Mouse (Mus musculus) liver, adult 2 months (tissue): ENCODE data around the gene Myo5c. TPM values are rescaled to one million over a fixed set of nuclear protein-coding genes. Genes with fewer than 3 reads are reported as not detected.

Experiments
- DNase-seq: peaks from one replicate; pipeline ENCODE4 v3.0.0-alpha.2; 2011; ENCODE audit warnings: low read depth, low spot score; ENCODE audit errors: extremely low read depth
- H3K27ac ChIP-seq: fragments of 200-500 bp; replicated peaks from 2 replicates; pipeline ENCODE4 v1.5.1; 2012; ENCODE audit warnings: low read depth, mild to moderate bottlenecking, control low read depth, inconsistent platforms, low read length; ENCODE audit not compliant: insufficient read depth
- H3K27me3 ChIP-seq: fragments of 200-500 bp; 2 replicates; pipeline ENCODE4 v1.6.1; 2012; ENCODE audit warnings: mild to moderate bottlenecking, moderate library complexity, low read length, inconsistent platforms; ENCODE audit not compliant: control insufficient read depth, insufficient read depth
- H3K36me3 ChIP-seq: fragments of 200-500 bp; 2 replicates; pipeline ENCODE4 v1.6.1; 2012; ENCODE audit warnings: low read length, inconsistent platforms; ENCODE audit not compliant: control insufficient read depth, insufficient read depth
- H3K4me1 ChIP-seq: fragments of 200-500 bp; 2 replicates; pipeline ENCODE4 v1.6.1; 2011; ENCODE audit warnings: low read length; ENCODE audit not compliant: control insufficient read depth, insufficient read depth
- H3K4me3 ChIP-seq: fragments of 200-500 bp; 2 replicates; pipeline ENCODE4 v1.5.1; 2011; ENCODE audit warnings: low read depth, mild to moderate bottlenecking, control low read depth, low read length, moderate library complexity; ENCODE audit not compliant: insufficient read depth
- H3K79me2 ChIP-seq: fragments of 200-500 bp; 2 replicates; pipeline ENCODE4 v1.6.1; 2012; ENCODE audit warnings: inconsistent platforms, mild to moderate bottlenecking, low read length, moderate library complexity; ENCODE audit not compliant: control insufficient read depth, insufficient read depth
- H3K9ac ChIP-seq: fragments of 200-500 bp; 2 replicates; pipeline ENCODE4 v1.6.1; 2012; ENCODE audit warnings: low read depth, mild to moderate bottlenecking, control low read depth, inconsistent platforms, low read length
- CTCF ChIP-seq: fragments of 200-500 bp; IDR thresholded peaks from 2 replicates; pipeline ENCODE4 v1.5.1; 2011; ENCODE audit warnings: low read depth, low read length, control low read depth
- POLR2A ChIP-seq: fragments of 200-500 bp; IDR thresholded peaks from 2 replicates; pipeline ENCODE4 v1.6.1; 2011; ENCODE audit warnings: low read length, control low read depth; ENCODE audit not compliant: insufficient read depth; ENCODE audit errors: extremely low read depth
- WGBS: fragments of 180-500 bp; shearing (Covaris S2); methylation state at CpG from one replicate; pipeline ENCODE4 v1.1.7; 2018; 5-methylcytosine and 5-hydroxymethylcytosine counted together
- polyA plus RNA-seq: library from polyadenylated mRNA; depleted of rRNA; stranded (reverse); fragments of >200 nt; gene quantifications from 2 replicates; pipeline ENCODE4 v1.2.3, GENCODE M21; 2012
- total RNA-seq: library from RNA; depleted of rRNA; stranded (reverse); fragments of >200 nt; gene quantifications from 2 replicates; pipeline ENCODE4 v1.2.3, GENCODE M21; 2014

Gene Myo5c
- total and polyA plus RNA-seq, 2 experiments = 0.12 to 0.18 TPM

- Histone ChIP-seq H3K9ac (no peak overlapping the region), H3K4me3 (no peak overlapping the region), H3K79me2 (no peaks in the 10 kb centered on the region), H3K36me3 (no peaks in the 10 kb centered on the region), H3K27me3 (peaks cover 3% of the 10 kb centered on the region; the same call in 1 of the 2 replicates), H3K4me1 (no peaks in the 10 kb centered on the region), H3K27ac (no peak overlapping the region)
- WGBS = 47% methylated on average over 12 of the region's 12 CpGs
- no peak for TF ChIP-seq CTCF
- no peak for TF ChIP-seq POLR2A
- DNase-seq = peak; percentile 2
Observed at GRCm38 (mm10) chr9:75236416-75237308, 4.8 kb downstream of the Myo5c start.

GRCm38 (mm10) chr9:75238179-75238578 lies 6.4 kb downstream of the Myo5c start:
- DNase-seq = no peak
- WGBS = 95% methylated on average over 3 of the region's 3 CpGs
- Histone ChIP-seq H3K4me3 (no peak overlapping the region), H3K9ac (no peak overlapping the region), H3K4me1 (no peaks in the 10 kb centered on the region), H3K27ac (no peak overlapping the region), H3K36me3 (no peaks in the 10 kb centered on the region), H3K27me3 (no peaks in the 10 kb centered on the region), H3K79me2 (no peaks in the 10 kb centered on the region)
- no peak for TF ChIP-seq CTCF
- TF ChIP-seq POLR2A = no peak

GRCm38 (mm10) chr9:75243052-75243451 lies 11.2 kb downstream of the Myo5c start:
- no peaks in the 10 kb centered on the region for H3K4me1 ChIP-seq
- DNase-seq = no peak
- H3K79me2 ChIP-seq = no peaks in the 10 kb centered on the region
- TF ChIP-seq CTCF = no peak
- no peak for TF ChIP-seq POLR2A
- no peak overlapping the region for H3K27ac ChIP-seq
- H3K27me3 ChIP-seq = no peaks in the 10 kb centered on the region
- no peak overlapping the region for H3K9ac ChIP-seq
- no peak overlapping the region for H3K4me3 ChIP-seq
- no peaks in the 10 kb centered on the region for H3K36me3 ChIP-seq
- WGBS = 86% methylated on average over 6 of the region's 6 CpGs

- no peak for DNase-seq
- whole genome bisulfite sequencing = 33% methylated on average over 5 of the region's 5 CpGs
- TF ChIP-seq POLR2A (no peak), CTCF (no peak)
Observed at GRCm38 (mm10) chr9:75243730-75244406, 12.0 kb downstream of the Myo5c start.

GRCm38 (mm10) chr9:75244527-75244926 lies 12.7 kb downstream of the Myo5c start:
- no peaks in the 10 kb centered on the region for H3K36me3 ChIP-seq
- H3K27ac ChIP-seq = no peak overlapping the region
- no peaks in the 10 kb centered on the region for H3K27me3 ChIP-seq
- H3K79me2 ChIP-seq = no peaks in the 10 kb centered on the region
- no peaks in the 10 kb centered on the region for H3K4me1 ChIP-seq
- TF ChIP-seq CTCF = no peak
- TF ChIP-seq POLR2A = no peak
- H3K4me3 ChIP-seq = no peak overlapping the region
- no peak for DNase-seq
- H3K9ac ChIP-seq = no peak overlapping the region
- 78% methylated on average over 4 of the region's 4 CpGs for WGBS

More at GRCm38 (mm10) chr9:75243730-75244406, 12.0 kb downstream of the Myo5c start:
- Histone ChIP-seq H3K4me3 (no peak overlapping the region), H3K9ac (no peak overlapping the region), H3K4me1 (no peaks in the 10 kb centered on the region), H3K36me3 (no peaks in the 10 kb centered on the region), H3K27me3 (no peaks in the 10 kb centered on the region), H3K79me2 (no peaks in the 10 kb centered on the region), H3K27ac (no peak overlapping the region)
